Mouse (Mus musculus) CD4-positive helper T cell, adult 2 months (primary cell): ENCODE data around the gene Slc16a9.
A peak's percentile ranks its signal among the peaks of the same experiment; 100 is the strongest.

ENCODE experiments used
- DNase-seq: peaks from one replicate; pipeline ENCODE4 v3.0.0-alpha.2; 2012; ENCODE audit warnings: low read depth, missing footprints, low spot score

Slc16a9 gene

GRCm38 (mm10) chr10:70250354-70250753 is 5.5 kb downstream of the Slc16a9 start:
- no peak for DNase-seq

- no peak for DNase-seq
Measured at GRCm38 (mm10) chr10:70250766-70251165, 5.9 kb downstream of the Slc16a9 start.

DNA sequence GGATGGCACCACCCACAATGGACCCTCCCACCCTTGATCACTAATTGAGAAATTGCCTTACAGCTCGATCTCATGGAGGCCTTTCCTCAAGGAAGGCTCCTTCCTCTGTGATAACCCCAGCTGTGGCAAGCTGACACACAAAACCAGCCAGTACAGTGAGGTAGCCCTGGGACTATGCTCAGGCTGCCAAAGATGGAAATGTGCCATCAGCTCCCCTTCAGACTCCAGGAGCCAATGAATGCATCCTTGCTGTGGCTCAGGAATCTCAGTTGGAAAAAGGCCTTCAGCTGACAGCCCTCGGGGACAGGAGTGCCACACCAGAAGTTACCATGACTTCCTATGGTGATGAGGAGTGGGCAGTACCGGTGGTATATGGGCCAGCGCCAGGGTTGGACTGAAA is 9.8 kb downstream of the Slc16a9 start:
- no peak for DNase-seq

- DNase-seq: no peak
Measured at GRCm38 (mm10) chr10:70255601-70256210, 10.8 kb downstream of the Slc16a9 start.

- no peak for DNase-seq
Measured at GRCm38 (mm10) chr10:70257029-70257428, 12.1 kb downstream of the Slc16a9 start.

GRCm38 (mm10) chr10:70260904-70261303 is 16.0 kb downstream of the Slc16a9 start:
- no peak for DNase-seq

- no peak for DNase-seq
Measured at GRCm38 (mm10) chr10:70262051-70262450, 17.2 kb downstream of the Slc16a9 start.

DNA sequence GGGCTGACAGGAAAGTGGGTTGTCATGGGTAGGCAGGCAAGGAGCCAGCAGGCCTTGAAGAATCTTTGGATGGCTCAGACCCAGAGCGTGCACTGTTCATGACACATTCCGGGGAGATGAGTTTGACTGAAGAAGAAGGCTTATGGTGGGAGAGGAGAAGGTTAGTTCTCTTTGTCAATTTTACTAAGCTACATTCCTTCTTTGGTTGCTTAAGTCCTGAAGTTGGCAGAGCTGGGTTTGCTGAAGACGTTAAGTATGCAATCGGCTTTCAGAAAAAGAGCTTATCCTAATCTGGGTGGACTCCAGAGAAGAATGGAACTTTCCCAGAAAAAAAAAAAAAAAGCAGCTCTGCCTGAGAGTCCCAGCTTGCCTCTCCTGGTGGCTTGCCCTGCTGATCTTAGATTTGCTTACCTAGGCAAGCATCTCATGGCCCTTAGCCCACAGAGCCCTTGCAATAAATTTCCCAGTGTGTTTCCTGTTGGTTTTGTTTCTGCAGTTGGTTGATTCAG is 18.8 kb downstream of the Slc16a9 start:
- no peak for DNase-seq

- peak; percentile 4 for DNase-seq
Measured at GRCm38 (mm10) chr10:70264337-70265036, 19.6 kb downstream of the Slc16a9 start.

DNA sequence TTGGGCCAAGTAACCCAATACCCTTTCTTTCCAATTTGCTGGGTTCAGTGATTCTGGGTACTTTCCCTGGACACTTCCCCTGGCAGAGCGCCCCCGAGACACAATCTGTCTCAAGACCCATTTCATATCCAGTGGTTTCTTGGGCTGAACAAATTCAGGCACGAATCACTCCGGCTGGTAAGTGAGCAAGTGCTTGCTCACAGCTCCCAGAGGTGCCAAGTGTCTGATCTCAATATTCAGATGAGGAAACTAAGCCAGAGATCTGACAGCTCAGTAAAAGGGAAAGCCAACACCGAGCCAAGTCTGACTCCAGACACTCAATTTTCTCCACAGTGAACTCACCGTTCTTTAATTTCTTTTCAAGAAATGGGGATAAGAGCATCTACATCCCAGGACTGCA is 21.6 kb downstream of the Slc16a9 start:
- DNase-seq: no peak

- no peak for DNase-seq
Measured at GRCm38 (mm10) chr10:70268581-70269446, 23.9 kb downstream of the Slc16a9 start.

DNA sequence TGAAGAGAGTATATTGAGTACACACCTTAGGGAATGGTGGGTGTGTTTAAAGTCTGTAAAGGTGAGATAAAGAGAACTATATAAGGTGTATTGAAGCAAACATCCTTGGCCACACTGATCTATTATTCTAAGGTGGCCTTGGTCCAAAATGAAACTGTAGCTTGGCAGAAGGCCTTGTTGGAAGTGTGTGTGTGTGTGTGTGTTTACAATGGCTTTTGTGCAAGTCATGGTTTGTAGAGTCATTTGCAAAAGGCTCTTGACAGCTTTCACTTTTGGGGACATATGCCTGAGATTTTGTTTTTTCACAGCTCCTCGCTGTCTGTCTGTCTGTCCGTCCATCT is 24.5 kb downstream of the Slc16a9 start:
- DNase-seq: no peak

- no peak for DNase-seq
Measured at GRCm38 (mm10) chr10:70276678-70277077, 31.8 kb downstream of the Slc16a9 start.

DNA sequence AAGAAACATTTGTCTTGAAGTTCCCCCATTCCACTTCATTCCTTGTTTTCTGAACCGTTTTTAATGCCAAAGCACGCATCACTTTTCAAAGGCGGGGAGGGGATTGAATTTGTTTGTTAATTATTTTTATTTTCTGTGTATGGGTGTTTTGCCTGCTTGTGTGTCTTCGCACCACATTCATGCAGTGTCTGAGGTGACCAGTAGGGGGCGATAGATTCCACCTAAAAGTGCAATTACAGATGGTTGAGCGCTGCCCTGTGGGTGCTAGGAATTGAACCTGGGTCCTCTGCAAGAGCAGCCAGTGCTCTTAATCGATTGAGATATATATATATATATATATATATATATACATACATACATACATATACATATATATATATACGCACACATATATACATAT is 34.4 kb downstream of the Slc16a9 start:
- no peak for DNase-seq

- DNase-seq: no peak
Measured at GRCm38 (mm10) chr10:70287825-70288235, 42.9 kb downstream of the Slc16a9 start.

DNA sequence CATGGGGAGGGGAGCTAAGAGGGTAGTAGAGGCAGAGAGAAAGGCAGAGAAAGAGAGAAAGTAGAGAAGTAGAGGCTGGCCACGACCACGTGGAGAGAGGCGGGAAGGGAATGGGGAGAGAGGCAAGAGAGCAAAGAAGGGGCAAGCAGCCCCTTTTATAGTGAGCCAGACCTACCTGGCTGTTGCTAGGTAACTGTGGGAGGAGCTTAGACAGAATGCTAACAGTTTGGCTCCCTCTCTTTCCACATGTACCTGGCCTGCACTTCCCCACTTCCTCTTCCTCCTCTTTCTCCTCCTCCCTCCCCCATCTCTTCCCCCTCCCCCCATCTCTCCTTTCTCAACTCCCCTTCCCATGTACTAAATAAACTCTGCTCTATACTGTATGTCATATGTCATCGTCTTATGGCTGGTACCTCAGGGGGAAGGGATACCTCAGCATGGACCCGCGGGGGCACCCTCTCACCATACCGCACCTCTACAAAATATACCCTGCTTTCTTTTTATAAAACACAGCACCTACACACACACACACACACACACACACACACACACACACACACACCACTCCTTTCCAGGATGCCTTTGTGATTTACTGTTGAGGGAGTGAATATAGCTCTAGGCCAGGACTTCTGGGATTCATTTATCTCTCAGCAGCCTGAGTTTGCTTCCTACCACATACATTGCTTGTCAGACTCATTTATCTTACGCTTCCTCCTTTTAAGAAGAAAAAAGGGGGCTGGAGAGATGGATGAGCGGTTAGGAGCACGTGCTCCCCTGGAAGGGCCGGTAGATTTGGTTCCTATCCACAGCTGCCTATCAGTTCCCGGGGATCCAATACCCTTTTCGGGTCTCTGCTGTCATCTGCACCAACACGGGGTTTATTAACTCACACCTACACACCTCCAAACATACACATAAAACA is 43.8 kb downstream of the Slc16a9 start:
- no peak for DNase-seq

DNA sequence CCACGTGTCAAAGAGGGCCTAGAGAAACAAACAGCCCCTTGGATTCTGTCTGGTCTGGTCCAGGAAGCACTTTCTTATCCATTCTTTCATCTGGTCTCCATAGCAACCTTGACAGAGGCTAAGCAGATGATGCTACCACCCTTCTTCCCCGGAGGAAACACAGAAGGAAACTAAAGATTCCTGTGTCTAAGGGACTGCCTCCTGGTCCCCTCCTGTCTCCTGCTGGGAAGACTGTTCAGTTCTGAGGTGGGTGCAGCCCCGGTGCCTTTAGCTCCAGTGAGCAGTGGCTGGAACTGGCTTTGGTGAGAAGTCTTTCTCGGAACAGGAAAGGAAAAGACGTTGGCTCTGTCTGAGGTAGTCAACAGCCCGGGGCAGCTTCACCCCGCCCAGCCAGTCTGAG is 47.1 kb downstream of the Slc16a9 start:
- DNase-seq: no peak

DNA sequence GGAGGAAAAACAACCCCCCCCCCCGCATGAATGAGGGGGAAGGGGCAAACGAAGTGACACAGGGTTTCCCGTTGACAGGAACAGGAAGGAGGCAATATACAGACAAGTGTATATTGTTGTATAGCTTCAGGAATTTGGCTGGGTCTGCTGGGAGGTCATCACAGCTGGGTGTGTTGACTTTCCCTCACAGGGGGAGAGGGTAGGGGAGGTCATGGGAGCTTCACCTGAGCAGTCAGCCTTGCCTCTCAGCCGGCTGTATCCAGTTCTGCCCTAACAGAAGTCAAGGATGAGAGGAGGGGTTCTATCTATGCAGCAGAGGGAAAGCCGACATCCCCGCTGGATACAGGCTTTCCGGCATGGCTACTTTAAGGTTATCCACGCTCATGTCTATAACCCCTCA is 49.2 kb downstream of the Slc16a9 start:
- no peak for DNase-seq

- DNase-seq: peak; percentile 55
Measured at GRCm38 (mm10) chr10:70296531-70297366, 51.8 kb downstream of the Slc16a9 start.

GRCm38 (mm10) chr10:70299118-70299517 is 54.2 kb downstream of the Slc16a9 start:
- DNase-seq: no peak
